Mouse (Mus musculus): ENCODE measurements around the gene Nup210. TPM values are rescaled to one million over a fixed set of nuclear protein-coding genes. Genes with fewer than 3 reads are reported as not detected.
A peak's percentile ranks its signal among the peaks of the same experiment; 100 is the strongest.

The Nup210 gene
- total RNA-seq, 1 experiment from 2014 or later: 3.9 TPM

DNA sequence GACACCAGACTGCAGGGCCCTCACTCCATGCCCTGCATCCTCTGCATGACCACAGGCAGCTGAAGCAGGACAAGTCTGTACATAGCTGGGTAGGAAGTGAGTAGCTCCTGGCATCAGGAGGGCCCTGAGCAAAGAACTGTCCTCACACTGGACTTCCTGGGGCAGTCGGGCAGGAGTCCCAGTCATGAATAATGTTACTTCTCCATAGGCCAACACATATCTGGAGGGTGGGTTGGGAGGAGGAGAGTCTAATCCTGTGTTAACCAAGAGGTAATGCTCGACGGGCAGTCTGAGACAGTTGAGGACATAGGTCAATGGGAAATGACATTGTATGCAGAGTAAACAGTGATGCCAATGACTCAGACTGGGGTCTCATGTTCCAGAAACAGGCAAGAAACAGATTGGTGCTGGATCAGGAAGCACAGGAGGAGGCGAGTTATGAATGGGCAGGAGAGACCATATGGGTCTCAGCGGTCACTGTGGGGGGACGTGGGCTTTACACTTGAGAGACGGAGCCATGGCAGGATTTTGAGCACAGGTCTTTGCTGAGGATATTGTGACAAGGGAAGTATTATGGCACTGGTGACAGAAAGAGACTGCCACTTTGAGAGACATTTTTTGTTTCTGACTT, 99.9 kb downstream of the Nup210 start:
- DNase-seq: no peak

DNA sequence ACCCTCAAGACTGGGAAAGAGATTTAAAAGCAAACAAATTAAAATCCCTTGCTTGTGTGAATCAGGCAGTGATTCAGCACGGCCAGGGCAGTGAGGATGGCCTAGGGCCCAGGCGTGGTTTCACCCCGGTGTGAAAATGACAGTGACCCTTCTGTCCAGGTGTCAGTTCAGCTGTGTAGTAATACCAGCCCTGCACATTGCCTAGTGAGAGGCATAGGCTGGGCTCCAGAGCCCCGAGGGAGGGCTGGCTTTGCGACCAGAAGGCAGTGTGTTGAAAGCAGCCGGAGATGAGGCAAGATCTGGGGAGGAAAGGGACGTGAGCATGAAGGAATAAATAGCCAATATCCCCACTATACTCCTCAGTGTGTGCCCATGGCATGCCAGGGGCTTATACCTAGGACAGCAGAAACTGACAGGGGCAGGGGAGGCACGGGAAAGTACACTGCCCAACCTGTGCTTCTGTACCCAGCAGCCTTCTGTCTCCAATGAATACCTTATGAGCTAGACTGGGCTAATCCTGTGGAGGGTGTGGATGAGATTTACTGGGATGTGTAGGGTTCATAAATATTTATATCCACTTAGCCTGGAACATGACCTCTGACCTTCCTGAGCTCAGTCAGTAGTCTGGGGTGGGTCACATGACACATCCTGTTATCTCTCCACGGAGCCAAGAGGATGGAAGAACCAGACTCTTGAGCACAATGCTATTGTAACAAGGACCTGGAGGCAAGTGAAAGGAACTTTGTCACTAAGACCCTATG, 102.3 kb downstream of the Nup210 start:
- no peak for DNase-seq

DNA sequence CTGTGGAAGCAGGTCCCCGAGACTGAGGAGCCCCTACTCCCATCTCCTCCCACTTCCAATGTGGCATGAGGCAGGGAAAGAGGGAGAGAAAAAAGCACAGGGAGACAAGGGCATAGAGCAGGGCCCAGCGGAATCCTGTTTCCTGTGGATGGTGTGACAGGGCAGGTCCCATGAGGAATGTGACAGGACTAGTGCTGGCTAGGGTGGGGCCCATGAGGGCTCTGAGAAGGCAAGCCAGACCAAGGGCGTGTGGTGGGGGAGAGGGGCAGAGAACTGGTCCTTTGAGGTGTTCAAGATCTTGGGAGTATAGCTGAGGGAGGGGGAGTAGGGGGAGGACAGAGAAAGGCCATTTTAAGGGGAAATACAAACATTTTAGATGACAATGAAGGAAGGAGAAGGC, 104.2 kb downstream of the Nup210 start:
- DNase-seq: no peak

DNA sequence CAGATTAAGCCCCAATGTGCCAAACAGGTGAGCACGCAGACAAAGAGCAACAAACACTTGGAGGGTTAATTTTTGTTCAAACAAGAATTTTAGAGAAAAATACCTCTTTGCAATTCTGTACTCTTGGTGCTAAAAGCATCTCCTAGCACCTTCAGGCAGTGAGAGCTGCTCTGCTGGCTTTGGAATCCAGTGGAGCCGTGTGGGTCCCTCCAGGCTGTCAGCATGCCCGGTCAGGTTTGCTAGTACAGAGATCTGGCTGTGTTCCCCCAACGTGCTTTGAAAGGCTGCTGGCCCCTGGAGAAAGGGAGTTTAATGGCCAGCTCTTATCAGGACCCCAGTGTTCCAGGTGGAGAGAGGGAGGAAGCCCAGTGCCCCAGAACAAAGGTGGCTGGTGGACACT, 105.1 kb downstream of the Nup210 start:
- DNase-seq: no peak

DNA sequence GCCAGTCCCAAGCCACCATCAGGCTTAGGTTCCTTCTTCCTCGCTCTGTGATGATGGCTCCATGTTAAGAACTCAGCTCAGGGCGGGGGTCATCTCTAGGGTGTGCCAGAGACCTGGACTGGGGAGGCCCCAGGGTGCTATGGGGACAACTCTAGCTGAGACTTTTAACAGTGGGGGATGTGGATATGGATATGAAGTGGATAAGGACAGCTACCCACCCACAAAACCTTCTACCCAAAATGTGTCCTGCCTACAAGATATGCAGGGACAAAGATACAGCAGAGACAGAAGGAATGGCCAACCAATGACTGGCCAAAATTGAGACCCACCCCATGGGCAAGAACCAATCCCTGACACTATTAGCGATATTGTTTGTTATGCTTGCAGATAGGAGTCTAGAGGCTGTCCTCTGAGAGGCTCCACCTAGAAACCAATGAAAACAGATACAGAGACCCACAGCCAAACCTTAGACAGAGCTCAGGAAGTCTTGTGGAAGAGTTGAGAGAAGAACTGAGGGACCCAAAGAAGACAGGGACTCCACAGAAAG, 108.3 kb downstream of the Nup210 start:
- DNase-seq: no peak

DNA sequence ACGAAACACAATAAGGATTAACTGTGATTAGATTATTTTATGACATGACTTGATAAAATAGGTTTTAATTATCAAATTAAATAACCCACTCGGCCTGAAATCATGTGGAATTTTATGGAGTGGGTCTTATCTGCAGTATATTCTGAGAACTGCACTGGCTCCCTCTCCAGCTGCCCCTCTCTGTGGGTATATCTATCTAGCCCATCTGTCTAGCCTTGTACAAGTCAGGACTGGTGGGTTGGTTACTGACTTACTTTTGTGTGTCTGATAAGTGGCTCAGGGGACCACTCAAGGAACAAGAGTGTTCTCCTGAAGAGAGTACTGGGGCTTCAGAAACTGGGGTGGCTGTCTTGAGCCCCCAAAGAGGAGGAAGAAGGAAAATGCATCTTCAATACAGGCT, 109.4 kb downstream of the Nup210 start:
- no peak for DNase-seq

DNA sequence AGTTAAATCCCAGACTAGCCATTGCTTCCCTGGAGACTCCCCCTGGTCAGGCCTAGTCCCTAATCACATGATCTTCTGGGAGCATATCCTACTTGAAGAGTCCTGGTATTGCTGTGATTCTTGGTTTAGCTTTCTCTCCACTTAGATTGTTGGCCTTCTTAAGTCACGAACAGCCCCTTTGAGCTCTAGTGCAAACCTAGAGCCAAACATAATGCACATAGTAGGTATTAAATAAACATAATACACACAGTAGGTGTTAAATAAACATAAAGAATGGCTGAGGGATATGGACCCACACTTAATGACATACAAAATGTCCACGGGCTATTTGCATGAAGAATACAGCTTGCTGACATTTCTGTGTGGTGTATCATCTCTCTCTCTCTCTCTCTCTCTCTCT, 112.5 kb downstream of the Nup210 start:
- DNase-seq: no peak

DNA sequence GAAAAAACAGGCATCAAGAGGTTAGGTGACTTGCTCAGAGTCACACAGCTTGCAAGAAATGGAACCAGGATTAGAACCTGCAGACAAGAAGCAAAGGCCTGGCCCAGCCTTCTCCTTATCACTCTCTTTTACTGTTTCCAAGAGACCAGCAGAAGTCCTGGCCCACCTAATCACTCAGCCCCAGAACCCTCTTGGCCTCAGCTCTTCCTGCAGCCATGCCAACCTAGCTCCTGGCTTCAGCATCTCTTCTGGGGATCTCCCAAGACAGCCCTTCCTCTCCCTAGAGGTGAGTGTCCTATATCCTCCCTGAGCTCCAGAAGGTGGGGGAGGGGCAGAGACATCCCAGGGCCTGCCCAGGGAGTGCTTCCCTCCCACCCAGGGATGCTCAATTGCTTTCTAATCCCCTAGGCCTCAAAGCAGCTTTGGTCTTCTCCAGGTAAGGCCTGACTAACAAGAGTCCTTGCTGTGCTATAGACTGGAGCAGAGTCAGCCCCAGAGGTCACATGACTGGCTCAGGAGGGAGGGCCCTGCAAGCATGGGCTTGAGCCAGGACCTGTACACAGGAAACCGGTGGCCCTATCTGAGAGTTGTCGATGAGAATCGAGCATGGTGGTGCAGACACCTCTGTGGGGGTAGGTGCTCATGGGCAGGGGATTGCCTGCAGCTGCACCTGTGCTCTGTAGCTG, 113.2 kb downstream of the Nup210 start:
- no peak for DNase-seq

DNA sequence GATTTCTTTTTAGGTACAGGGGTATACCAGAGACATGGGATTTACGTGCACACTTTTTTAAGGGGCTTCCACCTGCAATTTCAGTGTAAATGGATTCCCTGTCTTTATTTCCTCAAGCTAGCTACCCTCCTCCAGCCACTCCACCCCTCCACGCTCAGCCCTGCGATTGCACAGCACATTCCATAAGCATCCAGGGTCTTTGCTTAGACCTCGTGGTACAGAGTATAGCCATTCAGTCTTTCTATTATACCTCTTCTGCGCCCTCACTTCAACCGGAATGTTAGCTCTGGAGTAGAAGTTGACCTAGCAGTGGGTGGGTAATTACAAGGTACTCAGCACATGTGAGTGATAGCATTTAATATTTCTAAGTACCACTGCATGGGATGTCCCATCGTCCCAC, 115.1 kb downstream of the Nup210 start:
- no peak for DNase-seq

DNA sequence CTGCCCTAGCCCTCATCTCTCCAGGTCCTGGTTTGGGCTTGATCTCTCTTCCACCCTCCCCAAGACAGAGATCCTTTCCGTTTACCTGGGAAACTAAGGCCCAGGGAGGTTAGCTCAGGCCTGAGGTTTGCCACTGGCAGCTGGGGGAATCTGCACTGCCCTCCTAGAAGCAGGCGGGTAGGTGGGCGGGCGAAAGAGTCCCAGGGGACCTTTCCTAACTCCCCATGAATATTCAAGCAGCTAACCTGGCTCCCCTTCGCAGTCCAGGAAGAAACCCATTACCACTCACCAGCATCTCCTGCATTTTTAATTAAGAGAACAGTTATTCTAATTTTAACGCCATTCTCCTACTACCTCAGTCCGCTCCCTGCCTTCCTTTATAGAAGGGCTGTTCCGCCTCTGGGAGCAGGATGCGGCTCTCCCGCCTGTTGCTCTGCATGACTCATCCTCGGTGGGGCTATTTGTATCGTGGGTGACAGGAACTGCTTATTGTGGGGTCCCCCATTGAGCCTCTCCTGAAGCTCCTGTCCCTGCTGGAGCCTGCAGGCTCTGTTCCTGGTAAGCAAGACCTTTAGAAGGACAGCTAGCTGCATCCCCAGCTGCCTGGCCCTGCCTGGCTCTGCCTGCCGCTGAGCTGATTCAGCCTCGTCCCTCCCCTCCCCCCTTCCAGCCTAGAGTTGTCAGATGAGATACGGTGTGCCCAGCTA, 115.7 kb downstream of the Nup210 start:
- DNase-seq: peak; percentile 65

DNA sequence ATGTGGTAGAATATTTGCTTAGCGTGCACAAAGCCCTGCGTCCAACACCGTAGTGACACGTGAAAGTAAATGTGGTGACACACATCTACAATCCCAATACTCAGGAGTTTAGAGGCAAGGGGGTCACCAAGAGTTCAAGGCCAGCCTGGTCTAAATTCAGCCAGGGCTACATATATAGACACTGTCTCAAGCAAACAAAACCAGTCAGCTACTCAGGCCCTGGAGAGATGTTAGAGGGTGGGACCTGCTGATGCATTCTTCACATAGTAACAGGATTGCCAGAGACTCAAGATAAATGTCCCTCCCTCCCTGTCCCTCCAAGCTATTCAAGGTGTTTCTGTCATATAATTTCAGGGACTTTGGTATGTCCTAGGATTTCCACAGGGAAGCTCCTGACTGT, 117.5 kb downstream of the Nup210 start:
- no peak for DNase-seq

DNA sequence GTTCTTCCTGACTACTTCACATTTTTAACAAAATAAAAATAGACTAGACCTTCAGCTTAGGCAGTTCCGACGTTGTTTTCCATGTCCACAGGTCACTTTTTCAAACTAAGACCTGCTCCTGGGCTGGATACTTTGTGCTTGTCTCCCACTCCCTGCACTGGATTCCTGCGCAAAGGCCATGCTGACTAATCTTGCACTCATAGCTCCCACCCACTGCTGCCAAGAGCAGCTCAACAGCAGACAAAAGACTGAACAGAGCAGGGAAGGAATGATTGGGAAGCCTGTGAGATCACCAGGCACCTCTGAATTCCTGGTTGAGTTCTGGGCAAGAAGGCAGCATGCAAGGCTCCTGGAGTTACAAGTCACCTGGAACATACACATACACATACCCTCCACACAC, 119.6 kb downstream of the Nup210 start:
- peak; percentile 42 for DNase-seq

DNA sequence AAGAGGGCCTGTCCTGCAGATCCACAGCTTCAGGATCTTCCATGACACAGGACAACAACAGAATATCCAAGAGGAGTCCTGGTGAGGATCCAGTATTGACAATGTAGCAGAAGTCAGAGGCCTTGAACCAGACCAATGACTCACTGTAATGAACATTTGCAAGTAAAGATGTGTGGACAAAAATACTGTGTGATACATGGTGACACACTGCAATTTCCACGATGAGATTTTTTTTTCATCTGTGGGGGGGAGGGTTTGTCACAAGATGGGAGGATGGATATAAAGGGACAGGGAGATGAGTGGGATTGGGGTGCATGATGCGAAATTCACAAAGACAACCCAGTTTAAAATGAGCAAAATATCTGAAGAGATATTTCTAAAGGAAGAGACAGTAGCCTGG, 120.4 kb downstream of the Nup210 start:
- no peak for DNase-seq

DNA sequence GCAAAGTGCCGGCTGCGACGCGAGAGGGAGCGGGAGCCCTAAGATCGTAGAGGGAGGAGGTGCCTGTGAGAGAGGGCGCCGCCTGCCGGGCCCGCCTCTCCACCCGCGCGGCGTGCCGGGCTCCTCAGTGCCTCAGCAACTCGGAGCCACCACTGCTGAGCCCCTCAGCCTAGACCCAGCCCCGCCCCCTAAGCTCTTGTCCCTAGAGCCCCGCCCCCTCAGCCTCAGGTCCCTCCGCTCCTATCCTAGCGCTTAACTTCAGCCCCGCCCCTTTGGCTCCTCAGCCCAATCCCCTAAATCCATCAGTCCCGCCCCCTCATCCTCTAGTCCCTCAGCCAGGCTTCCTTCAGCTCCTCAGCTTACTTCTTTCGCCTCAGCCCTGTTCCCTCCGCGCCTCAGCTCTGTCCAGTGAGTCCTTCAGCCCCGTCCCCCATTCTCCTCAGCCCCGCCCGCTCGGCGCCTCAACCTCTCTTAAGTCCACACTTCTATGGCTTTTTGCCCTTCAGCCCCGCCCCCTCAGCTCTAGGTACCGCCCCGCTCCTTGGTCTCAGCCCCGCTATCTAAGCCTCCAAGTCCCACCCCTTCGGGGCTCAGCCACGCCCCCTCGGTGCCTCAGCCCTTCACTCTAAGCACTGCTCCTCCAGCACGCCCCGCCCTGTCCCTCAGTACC, 127.8 kb downstream of the Nup210 start, which contains the start of gene Iqsec1:
TSS of gene Iqsec1 (minus strand) at position 38 of the 670 bp plus-strand sequence.
- DNase-seq: peak; percentile 88

DNA sequence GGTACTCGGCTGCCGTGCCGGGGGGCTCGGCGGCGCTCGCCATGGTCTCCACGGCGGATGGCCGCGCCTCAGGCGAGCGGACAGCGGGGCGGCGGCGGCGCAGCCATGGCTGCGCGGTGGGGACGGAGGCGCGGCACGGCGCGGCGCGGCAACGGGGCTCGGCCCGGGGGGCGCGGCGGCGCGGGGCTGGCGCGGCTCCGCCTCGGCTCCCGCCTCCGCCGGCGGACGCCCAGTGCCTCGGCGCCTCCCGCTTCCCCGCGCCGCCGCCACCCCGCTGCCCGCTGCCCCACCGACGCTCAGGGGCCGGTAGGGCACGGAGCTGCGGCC, 128.4 kb downstream of the Nup210 start:
- DNase-seq: no peak

DNA sequence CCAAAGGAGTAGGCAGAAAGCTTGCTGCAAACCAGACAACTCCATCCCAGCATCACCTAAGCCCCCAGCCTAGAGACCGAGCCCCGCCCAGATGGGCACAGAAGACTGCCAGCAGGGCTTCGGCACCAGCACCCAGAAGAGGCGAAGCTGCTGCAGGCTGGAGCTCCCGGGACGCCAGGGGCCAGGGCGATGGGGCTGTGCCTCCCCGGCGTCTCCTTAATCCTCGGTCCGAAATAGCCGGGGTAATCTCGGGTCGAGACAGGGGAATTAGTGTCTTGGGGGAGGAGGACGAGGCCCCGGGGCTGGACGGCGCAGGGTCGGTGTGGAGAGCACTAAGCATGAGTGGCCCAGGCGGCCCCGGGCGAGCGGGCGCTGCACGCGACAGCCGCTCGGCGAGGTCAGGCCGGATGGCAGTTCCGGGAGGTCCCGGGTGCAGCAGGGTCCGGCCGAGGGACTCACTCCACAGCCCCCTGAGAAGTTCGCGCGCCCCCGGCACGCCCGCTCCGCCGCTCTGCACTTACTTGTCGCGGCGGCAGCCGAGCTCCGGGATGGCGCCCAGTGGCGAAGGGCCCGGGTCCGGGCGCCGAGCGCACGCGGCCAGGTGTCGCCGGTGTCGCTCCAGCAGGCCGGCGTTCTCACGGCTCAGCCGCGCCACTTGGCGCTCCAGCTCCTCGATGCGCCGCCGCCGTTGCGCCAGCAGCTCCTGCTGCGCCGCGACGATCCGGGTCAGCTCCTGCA, 128.9 kb downstream of the Nup210 start:
- peak; percentile 34 for DNase-seq

DNA sequence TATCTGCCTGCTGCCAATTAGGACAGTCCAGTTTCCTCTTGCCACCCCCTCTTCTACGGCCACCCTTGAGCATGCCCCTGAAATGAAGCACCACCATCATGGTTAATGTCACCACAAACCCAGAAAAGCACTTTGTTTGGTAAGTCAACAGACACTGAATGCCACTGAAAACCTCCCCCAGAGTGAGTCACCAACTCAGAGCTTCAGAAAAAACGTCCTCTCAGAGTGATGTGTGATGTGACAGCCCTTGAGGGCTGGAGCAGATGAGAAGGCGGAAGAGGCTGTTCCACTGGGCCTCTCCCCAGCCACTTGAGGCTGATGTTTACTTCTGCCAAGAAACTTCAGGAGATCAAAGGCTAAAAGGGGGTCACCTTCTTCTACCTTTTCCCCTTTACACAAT, 132.5 kb downstream of the Nup210 start:
- DNase-seq: no peak

DNA sequence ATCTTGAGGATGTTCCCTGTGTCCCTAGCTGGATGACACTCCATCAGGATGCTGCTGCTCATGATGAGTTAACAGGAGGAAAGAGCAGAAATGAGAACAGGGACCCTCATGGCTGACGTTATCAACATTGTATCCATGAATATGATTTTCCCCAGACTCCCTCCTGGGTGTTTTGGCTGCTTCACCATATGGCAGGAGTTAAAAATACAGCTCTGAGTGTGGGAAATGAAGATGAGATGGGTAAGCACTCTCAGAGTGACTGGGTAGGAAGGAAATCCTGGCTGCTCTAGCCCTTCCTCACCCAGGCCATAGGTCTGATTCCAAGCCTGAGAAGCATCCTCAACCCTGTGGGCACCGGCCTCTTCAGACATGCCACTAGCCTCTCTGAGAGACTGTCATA, 142.3 kb downstream of the Nup210 start:
- no peak for DNase-seq

DNA sequence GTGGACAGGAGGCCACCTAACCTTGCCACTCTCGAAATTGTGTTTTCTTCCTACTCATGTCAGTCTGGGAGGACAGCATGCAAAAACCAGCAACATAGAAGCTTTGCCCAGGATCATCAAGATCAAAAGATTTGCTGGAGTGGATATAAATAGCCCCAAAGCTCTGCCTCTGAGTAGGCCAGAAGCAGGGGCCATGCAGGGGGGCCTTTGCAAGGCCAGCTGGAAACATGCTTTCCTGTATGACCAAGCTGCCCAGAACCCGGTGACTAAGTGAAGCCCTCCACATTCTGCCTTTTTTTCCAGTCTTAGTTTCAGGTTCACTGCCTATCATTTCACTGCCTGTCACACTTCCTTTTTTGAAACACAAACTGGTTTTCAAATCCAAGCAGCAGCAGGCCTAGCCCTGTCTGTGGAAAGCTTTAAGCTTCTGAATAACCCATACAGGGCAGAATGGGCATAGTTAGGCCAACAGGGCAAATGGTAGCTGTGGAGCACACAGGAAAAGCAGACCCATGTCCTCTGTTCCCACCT, 147.2 kb downstream of the Nup210 start:
- DNase-seq: no peak

All from adrenal gland, postnatal 25 days (tissue).